Mouse (Mus musculus): Measurements from ENCODE around the gene Vwa1. TPM values are rescaled to one million over a fixed set of nuclear protein-coding genes. Genes with fewer than 3 reads are reported as not detected.

The Vwa1 gene
- polyA plus RNA-seq, 2 experiments from 2014 or later = 0.09 TPM; not detected in 1

GRCm38 (mm10) chr4:155779498-155779897 lies 5.0 kb upstream of the Vwa1 start:
- ATAC-seq = no peak

GRCm38 (mm10) chr4:155777816-155778215 lies 3.3 kb upstream of the Vwa1 start:
- no peak for ATAC-seq

DNA sequence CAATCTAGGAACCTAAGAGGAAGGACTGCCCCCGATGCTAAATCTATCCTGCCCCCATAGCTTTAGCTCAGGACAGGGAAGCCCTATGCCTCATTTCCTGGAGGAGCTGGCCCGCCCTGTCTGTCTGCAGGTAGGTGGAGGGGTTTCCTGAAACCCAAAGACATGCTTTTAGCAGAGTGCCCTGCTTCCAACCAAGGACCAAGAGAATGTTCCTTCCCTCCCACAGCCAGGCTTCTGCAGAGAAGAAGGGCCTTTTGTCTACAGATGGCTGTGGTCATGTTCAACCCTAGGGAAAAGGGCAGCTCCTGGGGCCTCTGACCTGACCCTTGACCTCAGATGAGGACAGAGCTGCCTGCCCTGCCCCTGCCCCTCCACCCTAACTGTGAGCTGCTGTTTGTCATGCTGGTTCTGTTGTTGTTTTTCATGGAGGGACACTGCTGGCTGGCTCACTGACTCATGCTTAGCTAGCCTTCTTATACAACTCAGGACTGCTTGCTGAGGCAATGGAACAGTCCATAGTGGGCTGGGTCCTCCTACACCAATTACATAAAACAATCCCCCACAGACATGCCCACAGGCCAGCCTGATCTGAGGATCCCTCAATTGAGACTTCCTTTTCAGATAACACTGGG lies 2.3 kb upstream of the Vwa1 start:
- no peak for ATAC-seq

DNA sequence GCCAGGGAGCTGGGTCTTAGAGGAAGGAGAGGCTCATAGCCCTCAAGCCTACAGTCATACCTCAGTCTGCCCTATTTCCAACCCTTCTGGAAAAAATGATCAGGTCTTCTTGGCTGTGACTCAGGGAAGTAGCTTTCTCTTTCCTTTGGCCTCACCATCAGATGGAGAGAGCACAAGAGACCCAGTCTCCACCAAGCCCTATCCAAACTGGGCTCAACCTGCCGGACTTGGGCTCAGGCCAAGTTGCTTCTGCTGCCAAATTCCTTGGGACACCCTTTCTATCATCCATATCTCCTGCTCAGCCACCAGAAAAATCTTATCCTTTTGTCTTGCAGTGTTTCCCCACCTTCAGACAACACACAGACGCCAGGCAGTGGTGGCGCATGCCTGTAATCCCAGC lies 1.4 kb upstream of the Vwa1 start:
- ATAC-seq = no peak

DNA sequence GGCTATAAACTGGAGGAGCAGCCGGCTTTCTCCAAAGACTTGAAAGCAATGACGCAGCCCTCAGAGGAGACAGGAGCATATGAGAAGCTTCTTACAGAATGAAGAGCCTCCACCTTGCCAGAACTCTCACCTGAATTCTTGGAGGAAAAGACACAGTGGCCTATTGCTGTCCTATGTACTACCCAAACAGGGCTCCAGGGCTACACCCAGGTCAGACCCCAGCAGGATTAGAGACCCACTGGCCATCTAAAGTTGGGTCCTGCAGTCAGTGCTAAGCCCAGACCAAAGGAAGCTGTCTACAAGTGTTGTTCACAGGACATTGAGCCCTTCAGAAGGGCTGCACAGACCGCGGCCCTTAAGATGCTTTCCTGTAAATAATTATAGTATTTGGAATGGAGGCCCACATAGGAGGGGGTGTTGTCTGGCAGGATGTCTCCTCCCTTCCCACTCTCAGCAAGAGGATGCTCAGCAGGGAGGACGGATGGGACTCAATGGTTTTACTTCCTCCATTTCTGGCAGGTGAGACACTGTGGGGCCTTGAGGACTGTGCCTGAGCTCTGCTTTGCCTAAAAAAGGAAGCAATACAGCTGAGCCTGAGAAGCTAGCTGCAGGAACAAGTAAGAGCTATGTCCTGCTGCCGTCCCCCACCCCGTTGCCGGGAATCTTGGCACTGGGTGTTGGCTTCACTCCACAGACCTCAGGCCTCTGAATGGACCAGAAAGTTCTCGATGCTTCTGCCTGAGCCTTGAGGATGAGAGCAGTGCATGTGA lies 658 bp upstream of the Vwa1 start:
- no peak for ATAC-seq

DNA sequence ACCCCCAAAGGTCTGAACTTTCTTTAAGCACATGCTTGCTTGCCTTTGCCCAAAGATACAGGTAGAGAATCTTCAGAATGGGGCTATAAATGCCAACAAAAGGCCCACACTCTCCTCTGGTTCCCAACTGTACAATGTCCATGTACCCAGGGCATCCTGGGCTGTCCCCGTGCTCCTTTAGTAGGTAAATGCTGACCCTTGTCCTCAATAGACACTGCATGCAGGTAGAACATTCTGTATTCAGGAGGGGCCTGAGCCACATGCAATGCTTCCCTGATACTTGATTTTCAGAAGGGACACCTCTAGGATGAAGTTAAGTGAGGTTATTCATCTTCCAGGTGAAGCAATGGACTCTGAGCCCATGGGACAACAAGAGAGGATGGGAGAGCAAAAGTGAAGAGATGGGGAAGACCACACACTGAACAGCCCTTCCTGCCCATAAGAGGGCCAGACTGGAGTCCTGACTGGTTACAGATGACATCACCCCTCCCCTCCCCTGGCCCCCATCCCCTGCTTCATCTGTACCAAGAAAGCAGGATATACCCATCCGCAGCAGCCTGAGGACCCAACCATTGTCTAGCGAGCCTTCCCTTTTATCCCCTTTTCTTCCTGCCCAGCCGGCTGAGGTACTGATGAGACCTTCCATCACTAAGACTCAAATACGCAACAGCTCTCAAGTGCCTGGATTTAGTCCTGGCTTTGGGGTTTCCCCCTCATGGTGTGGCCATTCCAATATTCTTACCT lies 991 bp downstream of the Vwa1 start:
- ATAC-seq = no peak

DNA sequence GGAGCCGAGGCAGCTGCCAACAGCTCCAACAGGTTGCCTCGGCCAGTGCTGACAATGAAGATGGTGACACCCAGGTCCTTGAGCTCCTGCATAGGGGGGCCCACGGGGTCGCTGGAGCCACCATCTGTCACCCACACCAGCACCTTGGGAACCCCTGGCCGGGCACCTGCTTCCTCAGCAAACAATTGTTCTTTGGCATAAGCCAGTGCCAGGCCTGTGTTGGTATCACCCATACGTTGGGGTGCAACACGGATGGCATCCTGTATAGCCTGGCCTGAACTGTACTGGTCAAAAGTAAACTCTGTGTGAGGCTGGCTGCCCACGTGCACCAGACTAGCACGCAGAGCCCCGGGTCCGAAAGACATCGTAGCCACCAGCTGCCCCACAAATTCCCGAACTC lies 1.7 kb downstream of the Vwa1 start:
- no peak for ATAC-seq

GRCm38 (mm10) chr4:155771706-155772105 lies 2.8 kb downstream of the Vwa1 start:
- no peak for ATAC-seq

- ATAC-seq = no peak
Measured at GRCm38 (mm10) chr4:155770626-155771025, 3.9 kb downstream of the Vwa1 start.

DNA sequence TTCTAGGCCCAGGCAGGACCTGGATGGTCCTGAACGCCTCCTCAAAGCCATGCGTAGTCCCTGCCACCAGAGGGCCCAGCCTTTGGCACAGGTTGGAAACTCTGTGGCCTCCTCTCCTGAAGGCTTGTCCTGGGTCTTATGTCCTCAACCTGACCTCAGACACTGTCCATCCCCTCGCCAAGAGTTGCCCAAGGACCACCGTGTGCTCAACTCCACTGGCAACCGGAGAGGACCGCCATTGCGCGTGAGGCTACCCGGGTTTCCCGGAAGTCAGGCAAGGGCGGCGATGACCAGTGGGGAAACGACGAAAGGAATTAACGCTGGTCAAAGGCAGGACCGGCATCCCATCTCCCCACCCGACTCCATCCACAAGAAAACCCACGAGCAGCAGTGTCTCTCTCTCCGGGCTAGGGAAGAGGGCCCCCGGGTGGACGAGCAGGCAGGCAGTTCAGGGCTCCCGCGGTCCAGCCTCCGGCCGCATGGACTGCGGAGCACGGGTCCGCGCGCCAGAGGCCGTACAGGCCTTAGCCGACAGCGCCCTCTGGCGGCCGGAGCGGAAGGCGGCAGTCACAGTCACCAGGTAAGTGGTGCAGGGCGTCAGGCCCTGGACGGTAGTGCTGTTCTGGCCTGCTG lies 4.5 kb downstream of the Vwa1 start:
- ATAC-seq = peak; percentile 55

DNA sequence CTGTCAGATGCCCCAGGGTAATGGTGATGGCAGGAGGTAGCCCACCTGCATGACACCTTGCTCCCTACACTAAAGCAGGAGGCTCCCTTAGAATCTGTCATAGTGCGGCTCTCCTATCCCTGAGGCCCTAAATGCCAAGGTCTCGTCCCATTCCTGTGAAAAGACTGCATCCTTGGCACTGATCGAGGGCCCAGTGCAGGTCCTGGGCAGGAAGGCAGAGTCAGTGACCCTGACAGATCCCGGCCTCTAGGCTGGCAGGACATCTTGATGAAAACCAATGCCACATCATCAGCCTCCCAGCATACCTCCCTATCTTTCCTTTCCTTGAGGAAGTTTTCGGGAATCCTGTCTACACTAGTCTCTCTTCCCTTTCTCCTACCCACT lies 5.0 kb downstream of the Vwa1 start:
- no peak for ATAC-seq

DNA sequence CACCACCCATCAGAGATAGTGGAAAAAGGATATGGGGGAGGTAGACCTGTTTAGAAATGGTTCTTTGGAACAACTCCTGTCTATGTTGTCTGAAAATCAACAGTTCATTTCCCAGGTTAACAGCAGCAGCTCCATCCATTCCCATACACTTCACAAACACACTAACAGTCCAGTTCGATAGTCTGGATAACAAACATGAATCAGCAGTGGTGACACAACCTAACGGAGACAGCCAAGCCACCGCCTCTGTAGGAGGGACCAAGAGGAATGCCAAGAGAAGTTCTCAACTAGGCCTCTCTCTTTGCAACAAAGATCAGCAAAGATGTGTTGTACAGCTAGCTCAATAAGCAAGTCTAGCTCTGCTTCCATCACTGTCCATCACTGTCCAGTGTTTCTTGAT lies 12.1 kb downstream of the Vwa1 start:
- no peak for ATAC-seq

DNA sequence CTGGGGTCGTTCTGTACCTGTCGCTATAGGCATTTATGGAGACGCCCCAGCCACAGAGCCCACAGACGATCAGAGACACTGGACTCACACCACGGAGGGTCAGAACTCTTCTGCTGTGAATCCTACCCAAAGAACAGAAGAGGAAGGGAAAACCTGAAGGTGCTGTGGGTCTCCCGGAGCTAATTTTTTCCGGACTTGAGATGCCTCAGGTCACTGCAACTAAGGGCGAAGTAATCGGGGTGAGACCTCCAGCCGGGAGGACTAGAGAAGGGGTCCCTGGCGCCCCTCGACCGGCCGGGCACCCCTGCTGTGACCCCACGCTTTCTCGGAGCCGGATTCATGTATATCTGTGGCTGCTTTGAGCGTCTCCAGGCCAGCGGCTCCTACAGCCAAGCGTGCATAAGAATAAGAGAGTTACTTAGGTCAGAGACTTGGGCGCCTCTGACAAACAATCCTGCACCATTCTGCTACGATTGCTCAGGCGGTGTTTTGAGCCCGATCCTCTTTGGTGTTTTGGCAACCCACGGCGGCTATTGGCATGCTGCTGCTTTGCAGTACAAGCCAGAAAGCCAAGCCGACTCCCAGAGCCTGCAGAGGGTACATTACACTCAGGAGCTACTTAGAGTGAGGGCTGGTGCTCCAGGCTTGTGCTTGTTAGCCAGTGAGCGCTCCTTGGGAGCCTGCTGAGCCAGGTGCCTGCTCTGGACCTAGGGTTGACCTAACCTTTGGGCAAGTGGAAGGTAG lies 13.0 kb downstream of the Vwa1 start:
- ATAC-seq = no peak

GRCm38 (mm10) chr4:155760613-155761355 lies 13.7 kb downstream of the Vwa1 start, which contains the start of gene Atad3a:
Gene Atad3a (minus strand): TSS chr4:155761093.
- ATAC-seq = peak; percentile 94

- ATAC-seq = no peak
Measured at GRCm38 (mm10) chr4:155759862-155760612, 14.5 kb downstream of the Vwa1 start.

DNA sequence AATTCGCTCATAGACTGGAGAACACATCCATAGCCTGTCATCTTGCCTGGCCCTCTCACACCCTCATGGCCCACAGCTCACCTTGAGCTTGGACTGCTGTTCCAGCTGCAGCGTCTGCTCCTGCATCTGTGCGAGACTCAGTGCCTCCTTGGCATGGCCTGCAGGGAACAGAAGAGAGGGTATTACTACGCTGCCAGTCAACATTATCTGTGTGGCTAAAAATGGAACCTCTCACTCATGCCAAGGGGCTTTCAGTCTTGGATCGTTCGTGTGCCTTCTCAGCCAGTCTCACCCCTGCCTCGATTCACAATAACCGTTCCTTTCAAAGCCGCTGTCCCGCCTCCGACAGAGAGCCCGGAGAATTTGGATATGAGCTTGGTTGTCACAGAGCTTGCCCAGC lies 17.5 kb downstream of the Vwa1 start:
- no peak for ATAC-seq

GRCm38 (mm10) chr4:155746575-155747490 lies 27.7 kb downstream of the Vwa1 start:
- no peak for ATAC-seq

GRCm38 (mm10) chr4:155746036-155746548 lies 28.4 kb downstream of the Vwa1 start:
- no peak for ATAC-seq

DNA sequence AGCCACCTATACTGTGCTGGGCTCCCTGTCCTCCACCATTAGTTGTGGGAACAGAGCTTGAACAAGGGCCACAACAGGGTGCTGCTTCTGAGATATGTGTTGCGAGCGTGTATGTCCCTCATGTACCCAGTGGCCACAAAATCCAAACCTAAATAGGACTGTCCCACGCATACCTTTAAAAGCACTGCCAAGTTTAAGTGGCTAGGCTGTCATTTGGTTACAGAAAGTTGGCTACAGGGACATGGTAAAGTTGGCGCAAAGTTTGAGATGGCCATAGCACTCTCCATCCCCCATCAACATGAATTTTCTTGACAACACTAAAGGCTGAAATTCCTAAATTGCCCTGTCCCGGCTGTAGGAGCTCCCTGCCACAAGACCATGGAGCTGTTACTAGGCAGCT lies 29.4 kb downstream of the Vwa1 start:
- ATAC-seq = no peak

DNA sequence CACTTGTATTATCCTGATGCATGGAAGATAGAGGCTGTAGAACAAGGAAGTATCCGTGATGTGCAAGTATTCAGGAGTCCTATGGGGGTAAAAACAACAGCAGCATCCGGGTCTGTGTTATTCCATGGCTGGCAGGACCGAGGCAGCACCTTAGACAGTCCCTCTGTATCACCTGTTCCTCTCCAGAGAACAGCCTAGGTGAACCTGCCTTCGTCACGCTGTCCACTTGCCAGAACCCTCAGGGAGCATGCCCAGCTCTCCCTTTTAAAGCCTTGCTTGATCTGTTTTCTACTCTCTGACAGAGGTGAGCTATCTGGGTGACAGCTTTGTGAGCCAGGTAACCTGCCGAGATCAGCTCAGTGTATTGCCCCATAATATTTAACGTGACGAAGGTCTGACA lies 30.0 kb downstream of the Vwa1 start:
- ATAC-seq = no peak
